Mouse (Mus musculus) megakaryocyte, embryonic 14.5 days (primary cell): Measurements from ENCODE around the gene Vmn2r45. TPM values are rescaled to one million over a fixed set of nuclear protein-coding genes. Genes with fewer than 3 reads are reported as not detected.
"Not testable (repeated sequence)": the region's sequence is repeated elsewhere in the genome, so short reads cannot be mapped to it uniquely, and the experiment has no call there.

Experiments used
- H3K27me3 ChIP-seq: replicated peaks from 2 replicates; pipeline ENCODE3; 2012; ENCODE audit warnings: inconsistent platforms
- H3K36me3 ChIP-seq: replicated peaks from 2 replicates; pipeline ENCODE3; 2012; ENCODE audit warnings: low read length, inconsistent platforms, mixed read lengths
- H3K4me1 ChIP-seq: 2 replicates; pipeline ENCODE4 v1.6.1; 2012; ENCODE audit warnings: inconsistent platforms
- H3K4me3 ChIP-seq: replicated peaks from 2 replicates; pipeline ENCODE3; 2012; ENCODE audit warnings: moderate library complexity, mild to moderate bottlenecking, inconsistent platforms
- H3K9me3 ChIP-seq: 2 replicates; pipeline ENCODE4 v1.6.1; 2012; ENCODE audit warnings: inconsistent platforms
- polyA plus RNA-seq: library from polyadenylated mRNA; stranded (reverse); fragments of >175 nt; gene quantifications from 2 replicates; pipeline ENCODE4 v1.2.3, GENCODE M21; 2012; ENCODE audit warnings: low replicate concordance; ENCODE audit not compliant: insufficient read depth

Gene Vmn2r45
- not detected in 2 replicates for polyA plus RNA-seq

DNA sequence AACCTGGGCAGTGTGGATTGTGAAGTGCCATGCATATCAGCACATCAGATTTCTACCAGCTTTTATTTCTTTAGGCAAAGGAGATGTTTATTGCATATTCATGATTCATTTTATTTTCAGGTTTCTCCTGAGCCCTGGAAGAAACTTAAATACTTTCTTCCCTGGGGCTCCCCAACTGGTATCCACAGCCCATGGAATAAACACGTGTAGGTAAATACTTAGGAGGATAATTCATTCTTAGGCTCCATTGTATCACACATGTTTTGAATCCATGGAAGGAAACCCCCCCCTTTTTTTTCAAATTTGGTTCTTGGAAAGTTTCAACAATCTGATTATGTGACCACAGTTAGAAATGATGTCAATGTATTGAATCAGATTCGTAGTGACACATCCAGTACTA is at the start of gene Vmn2r45:
TSS of gene Vmn2r45 (minus strand) at position 101 of the 400 bp plus-strand sequence.
- not testable (repeated sequence) for H3K36me3 ChIP-seq, H3K4me1 ChIP-seq, H3K4me3 ChIP-seq, H3K27me3 ChIP-seq, H3K9me3 ChIP-seq

Other genes starting within 250 kb of the Vmn2r45 start
- not detected in 2 replicates for gene Vmn2r43, start 228.5 kb downstream of the Vmn2r45 start, polyA plus RNA-seq
- 0.07 TPM in 1 of 2 replicates, not detected in the other for gene Vmn2r44, start 105.7 kb downstream of the Vmn2r45 start, polyA plus RNA-seq